Mouse (Mus musculus): ENCODE measurements around the gene Ncam2. TPM values are rescaled to one million over a fixed set of nuclear protein-coding genes. Genes with fewer than 3 reads are reported as not detected.

The Ncam2 gene
- polyA plus RNA-seq, 1 experiment from 2014 or later, result 3.9 TPM

- WGBS, result 68% methylated on average over 2 of the region's 2 CpGs
- Histone ChIP-seq H3K4me2 (replicated peaks; ENCODE audit: low read depth, low read length) (no peak overlapping the region), H3K9me3 (ENCODE audit: control insufficient read depth, low read depth, low read length) (no peaks in the 10 kb centered on the region), H3K27ac (ENCODE audit: low read length) (no peak overlapping the region), H3K4me3 (ENCODE audit: low read depth, low read length) (no peak overlapping the region), H3K36me3 (ENCODE audit: control insufficient read depth, insufficient read depth, low read length) (no peaks in the 10 kb centered on the region), H3K9ac (replicated peaks; ENCODE audit: low read depth, low read length) (no peak overlapping the region), H3K4me1 (ENCODE audit: control insufficient read depth, insufficient read depth, low read length) (no peaks in the 10 kb centered on the region), H3K27me3 (ENCODE audit: control insufficient read depth, insufficient read depth, low read length) (no peaks in the 10 kb centered on the region)
- no peak for ATAC-seq (ENCODE audit: insufficient number of reproducible peaks, insufficient read depth, low FRiP score, low read depth)
These were observed 165.4 kb downstream of the Ncam2 start for GRCm38 (mm10) chr16:81365901-81366300.

- H3K9ac ChIP-seq (replicated peaks; ENCODE audit: low read depth, low read length), result no peak overlapping the region
- no peak overlapping the region for H3K27ac ChIP-seq (ENCODE audit: low read length)
- ATAC-seq (ENCODE audit: insufficient number of reproducible peaks, insufficient read depth, low FRiP score, low read depth), result no peak
- 89% methylated on average over 8 of the region's 8 CpGs for WGBS
- H3K36me3 ChIP-seq (ENCODE audit: control insufficient read depth, insufficient read depth, low read length), result no peaks in the 10 kb centered on the region
- H3K4me2 ChIP-seq (replicated peaks; ENCODE audit: low read depth, low read length), result no peak overlapping the region
- no peak overlapping the region for H3K4me3 ChIP-seq (ENCODE audit: low read depth, low read length)
- H3K4me1 ChIP-seq (ENCODE audit: control insufficient read depth, insufficient read depth, low read length), result no peaks in the 10 kb centered on the region
- H3K27me3 ChIP-seq (ENCODE audit: control insufficient read depth, insufficient read depth, low read length), result no peaks in the 10 kb centered on the region
- H3K9me3 ChIP-seq (ENCODE audit: control insufficient read depth, low read depth, low read length), result no peaks in the 10 kb centered on the region
These were observed 173.7 kb downstream of the Ncam2 start for GRCm38 (mm10) chr16:81374234-81374633.

- Histone ChIP-seq H3K4me2 (replicated peaks; ENCODE audit: low read depth, low read length) (no peak overlapping the region), H3K9ac (replicated peaks; ENCODE audit: low read depth, low read length) (no peak overlapping the region), H3K9me3 (ENCODE audit: control insufficient read depth, low read depth, low read length) (no peaks in the 10 kb centered on the region), H3K4me3 (ENCODE audit: low read depth, low read length) (no peak overlapping the region), H3K36me3 (ENCODE audit: control insufficient read depth, insufficient read depth, low read length) (no peaks in the 10 kb centered on the region), H3K4me1 (ENCODE audit: control insufficient read depth, insufficient read depth, low read length) (no peaks in the 10 kb centered on the region), H3K27ac (ENCODE audit: low read length) (no peak overlapping the region), H3K27me3 (ENCODE audit: control insufficient read depth, insufficient read depth, low read length) (no peaks in the 10 kb centered on the region)
- ATAC-seq (ENCODE audit: insufficient number of reproducible peaks, insufficient read depth, low FRiP score, low read depth), result no peak
- WGBS, result 82% methylated on average over 4 of the region's 4 CpGs
These were observed 179.9 kb downstream of the Ncam2 start for GRCm38 (mm10) chr16:81380434-81380833.

- Histone ChIP-seq H3K9ac (replicated peaks; ENCODE audit: low read depth, low read length) (no peak overlapping the region), H3K36me3 (ENCODE audit: control insufficient read depth, insufficient read depth, low read length) (no peaks in the 10 kb centered on the region), H3K27ac (ENCODE audit: low read length) (no peak overlapping the region), H3K4me2 (replicated peaks; ENCODE audit: low read depth, low read length) (no peak overlapping the region), H3K4me3 (ENCODE audit: low read depth, low read length) (no peak overlapping the region), H3K9me3 (ENCODE audit: control insufficient read depth, low read depth, low read length) (no peaks in the 10 kb centered on the region), H3K27me3 (ENCODE audit: control insufficient read depth, insufficient read depth, low read length) (no peaks in the 10 kb centered on the region), H3K4me1 (ENCODE audit: control insufficient read depth, insufficient read depth, low read length) (no peaks in the 10 kb centered on the region)
- ATAC-seq (ENCODE audit: insufficient number of reproducible peaks, insufficient read depth, low FRiP score, low read depth), result no peak
- WGBS, result 84% methylated on average over 2 of the region's 2 CpGs
These were observed 188.1 kb downstream of the Ncam2 start for GRCm38 (mm10) chr16:81388646-81389045.

- Histone ChIP-seq H3K36me3 (ENCODE audit: control insufficient read depth, insufficient read depth, low read length) (no peaks in the 10 kb centered on the region), H3K4me3 (ENCODE audit: low read depth, low read length) (no peak overlapping the region), H3K9me3 (ENCODE audit: control insufficient read depth, low read depth, low read length) (no peaks in the 10 kb centered on the region), H3K4me2 (replicated peaks; ENCODE audit: low read depth, low read length) (no peak overlapping the region), H3K27ac (ENCODE audit: low read length) (no peak overlapping the region), H3K4me1 (ENCODE audit: control insufficient read depth, insufficient read depth, low read length) (no peaks in the 10 kb centered on the region), H3K9ac (replicated peaks; ENCODE audit: low read depth, low read length) (no peak overlapping the region), H3K27me3 (ENCODE audit: control insufficient read depth, insufficient read depth, low read length) (no peaks in the 10 kb centered on the region)
- ATAC-seq (ENCODE audit: insufficient number of reproducible peaks, insufficient read depth, low FRiP score, low read depth), result no peak
- WGBS, result 47% methylated on average over 7 of the region's 7 CpGs
These were observed 234.1 kb downstream of the Ncam2 start for GRCm38 (mm10) chr16:81434559-81434958.

- 88% methylated on average over 5 of the region's 5 CpGs for WGBS
- H3K4me2 ChIP-seq (replicated peaks; ENCODE audit: low read depth, low read length), result no peak overlapping the region
- H3K4me1 ChIP-seq (ENCODE audit: control insufficient read depth, insufficient read depth, low read length), result no peaks in the 10 kb centered on the region
- H3K4me3 ChIP-seq (ENCODE audit: low read depth, low read length), result no peak overlapping the region
- H3K9me3 ChIP-seq (ENCODE audit: control insufficient read depth, low read depth, low read length), result no peaks in the 10 kb centered on the region
- ATAC-seq (ENCODE audit: insufficient number of reproducible peaks, insufficient read depth, low FRiP score, low read depth), result no peak
- no peak overlapping the region for H3K27ac ChIP-seq (ENCODE audit: low read length)
- H3K27me3 ChIP-seq (ENCODE audit: control insufficient read depth, insufficient read depth, low read length), result no peaks in the 10 kb centered on the region
- H3K9ac ChIP-seq (replicated peaks; ENCODE audit: low read depth, low read length), result no peak overlapping the region
- H3K36me3 ChIP-seq (ENCODE audit: control insufficient read depth, insufficient read depth, low read length), result no peaks in the 10 kb centered on the region
These were observed 236.8 kb downstream of the Ncam2 start for GRCm38 (mm10) chr16:81437091-81437867.

GRCm38 (mm10) chr16:81437868-81438249 is 237.4 kb downstream of the Ncam2 start:
- H3K27me3 ChIP-seq (ENCODE audit: control insufficient read depth, insufficient read depth, low read length), result no peaks in the 10 kb centered on the region
- no peaks in the 10 kb centered on the region for H3K4me1 ChIP-seq (ENCODE audit: control insufficient read depth, insufficient read depth, low read length)
- H3K9me3 ChIP-seq (ENCODE audit: control insufficient read depth, low read depth, low read length), result no peaks in the 10 kb centered on the region
- 89% methylated on average over 2 of the region's 2 CpGs for WGBS
- no peak overlapping the region for H3K4me3 ChIP-seq (ENCODE audit: low read depth, low read length)
- no peak overlapping the region for H3K4me2 ChIP-seq (replicated peaks; ENCODE audit: low read depth, low read length)
- no peak overlapping the region for H3K9ac ChIP-seq (replicated peaks; ENCODE audit: low read depth, low read length)
- H3K27ac ChIP-seq (ENCODE audit: low read length), result no peak overlapping the region
- no peak for ATAC-seq (ENCODE audit: insufficient number of reproducible peaks, insufficient read depth, low FRiP score, low read depth)
- H3K36me3 ChIP-seq (ENCODE audit: control insufficient read depth, insufficient read depth, low read length), result no peaks in the 10 kb centered on the region

- Histone ChIP-seq H3K4me2 (replicated peaks; ENCODE audit: low read depth, low read length) (no peak overlapping the region), H3K27ac (ENCODE audit: low read length) (no peak overlapping the region), H3K4me1 (ENCODE audit: control insufficient read depth, insufficient read depth, low read length) (no peaks in the 10 kb centered on the region), H3K9ac (replicated peaks; ENCODE audit: low read depth, low read length) (no peak overlapping the region), H3K9me3 (ENCODE audit: control insufficient read depth, low read depth, low read length) (no peaks in the 10 kb centered on the region), H3K27me3 (ENCODE audit: control insufficient read depth, insufficient read depth, low read length) (no peaks in the 10 kb centered on the region), H3K4me3 (ENCODE audit: low read depth, low read length) (no peak overlapping the region), H3K36me3 (ENCODE audit: control insufficient read depth, insufficient read depth, low read length) (no peaks in the 10 kb centered on the region)
- no peak for ATAC-seq (ENCODE audit: insufficient number of reproducible peaks, insufficient read depth, low FRiP score, low read depth)
- 94% methylated on average over 5 of the region's 5 CpGs for WGBS
These were observed 250.4 kb downstream of the Ncam2 start for GRCm38 (mm10) chr16:81450851-81451250.

GRCm38 (mm10) chr16:81452988-81453387 is 252.5 kb downstream of the Ncam2 start:
- H3K9ac ChIP-seq (replicated peaks; ENCODE audit: low read depth, low read length), result no peak overlapping the region
- ATAC-seq (ENCODE audit: insufficient number of reproducible peaks, insufficient read depth, low FRiP score, low read depth), result no peak
- no peaks in the 10 kb centered on the region for H3K36me3 ChIP-seq (ENCODE audit: control insufficient read depth, insufficient read depth, low read length)
- H3K4me2 ChIP-seq (replicated peaks; ENCODE audit: low read depth, low read length), result no peak overlapping the region
- no peaks in the 10 kb centered on the region for H3K27me3 ChIP-seq (ENCODE audit: control insufficient read depth, insufficient read depth, low read length)
- no peaks in the 10 kb centered on the region for H3K9me3 ChIP-seq (ENCODE audit: control insufficient read depth, low read depth, low read length)
- no peaks in the 10 kb centered on the region for H3K4me1 ChIP-seq (ENCODE audit: control insufficient read depth, insufficient read depth, low read length)
- no peak overlapping the region for H3K4me3 ChIP-seq (ENCODE audit: low read depth, low read length)
- H3K27ac ChIP-seq (ENCODE audit: low read length), result no peak overlapping the region
- WGBS, result 70% methylated on average over 2 of the region's 2 CpGs
